Mouse (Mus musculus): ENCODE results near the gene Gm11011. TPM values are rescaled to one million over a fixed set of nuclear protein-coding genes. Genes with fewer than 3 reads are reported as not detected.
"Not testable (repeated sequence)": the region's sequence is repeated elsewhere in the genome, so short reads cannot be mapped to it uniquely, and the experiment has no call there.

Gm11011 gene
- total RNA-seq (2021): not detected
- long read RNA-seq, experiment 1: 0 reads
- long read RNA-seq, experiment 2: 0 reads

GRCm38 (mm10) chr2:169587645-169588044 is at the start of gene Gm11011:
TSS of gene Gm11011 (minus strand) at chr2:169587745.
- H3K4me3 ChIP-seq; H3K27ac ChIP-seq; DNase-seq; intact Hi-C loops (cut with DNase I): not testable (repeated sequence)

- no peak for TF ChIP-seq CTCF (IDR thresholded peaks at IDR 0.05)
- peak overlapping the region; percentile 91 for H3K4me3 ChIP-seq
- intact Hi-C loops (cut with DNase I): loop anchor here (5.0 kb wide), 1 partner anchor 36 kb away; no protein-coding TSS in a partner anchor
- H3K27ac ChIP-seq: peak overlapping the region; percentile 81
- no peak for DNase-seq
Measured at GRCm38 (mm10) chr2:169636414-169636813, 48.9 kb upstream of the Gm11011 start.

GRCm38 (mm10) chr2:169635428-169635827 is 47.9 kb upstream of the Gm11011 start:
- Histone ChIP-seq H3K27ac (peak overlapping the region; percentile 95), H3K4me3 (peak overlapping the region; percentile 91)
- intact Hi-C loops (cut with DNase I): loop anchor here (5.0 kb wide), 1 partner anchor 37 kb away; no protein-coding TSS in a partner anchor
- TF ChIP-seq CTCF (IDR thresholded peaks at IDR 0.05): no peak
- no peak for DNase-seq

GRCm38 (mm10) chr2:169634619-169635382 is 47.3 kb upstream of the Gm11011 start:
- Histone ChIP-seq H3K27ac (peak overlapping the region; percentile 95), H3K4me3 (peak overlapping the region; percentile 91)
- no peak for TF ChIP-seq CTCF (IDR thresholded peaks at IDR 0.05)
- intact Hi-C loops (cut with DNase I): loop anchor here (5.0 kb wide), 1 partner anchor 38 kb away; no protein-coding TSS in a partner anchor
- no peak for DNase-seq

- no peak; the same call in 1 of the 2 replicates for TF ChIP-seq CTCF (IDR thresholded peaks at IDR 0.05)
- intact Hi-C loops (cut with DNase I): no loop called here
- peak; percentile 43 for DNase-seq
- Histone ChIP-seq H3K4me3 (peak overlapping the region; percentile 91), H3K27ac (peak overlapping the region; percentile 95)
Measured at GRCm38 (mm10) chr2:169633491-169634289, 46.1 kb upstream of the Gm11011 start.

GRCm38 (mm10) chr2:169632338-169633151 is 45.0 kb upstream of the Gm11011 start, which contains the start of gene Tshz2:
TSS of gene Tshz2 (plus strand) at chr2:169633013.
- TF ChIP-seq CTCF (IDR thresholded peaks at IDR 0.05): no peak
- H3K27ac ChIP-seq: peak within 1 kb of the TSS; percentile 95
- peak; percentile 77 for DNase-seq
- intact Hi-C loops (cut with DNase I): no loop called here
- peak within 1 kb of the TSS; percentile 91 for H3K4me3 ChIP-seq

GRCm38 (mm10) chr2:169630070-169630469 is 42.5 kb upstream of the Gm11011 start:
- Histone ChIP-seq H3K4me3 (no peak overlapping the region), H3K27ac (no peak overlapping the region)
- intact Hi-C loops (cut with DNase I): no loop called here
- no peak for TF ChIP-seq CTCF (IDR thresholded peaks at IDR 0.05)
- no peak for DNase-seq

- peak overlapping the region; percentile 28 for H3K27ac ChIP-seq
- DNase-seq: no peak
- peak overlapping the region; percentile 57 for H3K4me3 ChIP-seq
- intact Hi-C loops (cut with DNase I): no loop called here
- peak; percentile 12; the same call in 1 of the 2 replicates for TF ChIP-seq CTCF (IDR thresholded peaks at IDR 0.05)
Measured at GRCm38 (mm10) chr2:169621201-169621710, 33.7 kb upstream of the Gm11011 start.

- DNase-seq: no peak
- Histone ChIP-seq H3K27ac (no peak overlapping the region), H3K4me3 (no peak overlapping the region)
- no peak for TF ChIP-seq CTCF (IDR thresholded peaks at IDR 0.05)
- intact Hi-C loops (cut with DNase I): no loop called here
Measured at GRCm38 (mm10) chr2:169615998-169616397, 28.5 kb upstream of the Gm11011 start.

GRCm38 (mm10) chr2:169614683-169615082 is 27.1 kb upstream of the Gm11011 start:
- no peak for TF ChIP-seq CTCF (IDR thresholded peaks at IDR 0.05)
- no peak for DNase-seq
- no peak overlapping the region for H3K27ac ChIP-seq
- intact Hi-C loops (cut with DNase I): no loop called here
- no peak overlapping the region for H3K4me3 ChIP-seq

GRCm38 (mm10) chr2:169611557-169611956 is 24.0 kb upstream of the Gm11011 start:
- Histone ChIP-seq H3K27ac (no peak overlapping the region), H3K4me3 (no peak overlapping the region)
- intact Hi-C loops (cut with DNase I): no loop called here
- no peak for DNase-seq
- no peak for TF ChIP-seq CTCF (IDR thresholded peaks at IDR 0.05)

GRCm38 (mm10) chr2:169610882-169611281 is 23.3 kb upstream of the Gm11011 start:
- Histone ChIP-seq H3K4me3 (no peak overlapping the region), H3K27ac (no peak overlapping the region)
- no peak for TF ChIP-seq CTCF (IDR thresholded peaks at IDR 0.05)
- intact Hi-C loops (cut with DNase I): no loop called here
- DNase-seq: no peak
